Mouse (Mus musculus) small intestine, adult 2 months (tissue): Measurements from ENCODE around the gene Fndc1. TPM values are rescaled to one million over a fixed set of nuclear protein-coding genes. Genes with fewer than 3 reads are reported as not detected.

Source experiments
- H3K27ac ChIP-seq: fragments of 200-500 bp; 2 replicates; pipeline ENCODE4 v1.5.1; 2012; ENCODE audit warnings: low read depth, low read length, control low read depth, inconsistent platforms; ENCODE audit not compliant: insufficient read depth
- H3K27me3 ChIP-seq: fragments of 200-500 bp; 2 replicates; pipeline ENCODE4 v1.6.1; 2012; ENCODE audit warnings: mild to moderate bottlenecking, moderate library complexity, low read length, inconsistent platforms; ENCODE audit not compliant: control insufficient read depth, insufficient read depth
- H3K36me3 ChIP-seq: fragments of 200-500 bp; 2 replicates; pipeline ENCODE4 v1.6.1; 2012; ENCODE audit warnings: mild to moderate bottlenecking, low read length, control low read depth, inconsistent platforms; ENCODE audit not compliant: control insufficient read depth, insufficient read depth
- H3K4me1 ChIP-seq: fragments of 200-500 bp; 2 replicates; pipeline ENCODE4 v1.6.1; 2012; ENCODE audit warnings: low read length, inconsistent platforms, mixed read lengths; ENCODE audit not compliant: control insufficient read depth, insufficient read depth, insufficient read length
- H3K4me3 ChIP-seq: fragments of 200-500 bp; 2 replicates; pipeline ENCODE4 v1.5.1; 2012; ENCODE audit warnings: low read depth, mild to moderate bottlenecking, control low read depth, inconsistent platforms, low read length, moderate library complexity
- CTCF ChIP-seq: fragments of 200-500 bp; IDR thresholded peaks from 2 replicates; pipeline ENCODE4 v1.5.1; 2012; ENCODE audit warnings: low read depth, mild to moderate bottlenecking, control low read depth, inconsistent platforms, low read length, moderate library complexity, mixed read lengths; ENCODE audit not compliant: insufficient replicate concordance, insufficient read length; ENCODE audit errors: extremely low read depth
- POLR2A ChIP-seq: fragments of 200-500 bp; IDR thresholded peaks from 2 replicates; pipeline ENCODE4 v1.6.1; 2012; ENCODE audit warnings: low read depth, mild to moderate bottlenecking, control low read depth, inconsistent platforms, low read length, moderate library complexity
- WGBS: fragments of 180-500 bp; shearing (Covaris S2); methylation state at CpG from one replicate; pipeline ENCODE4 v1.1.7; 2018; 5-methylcytosine and 5-hydroxymethylcytosine counted together
- polyA plus RNA-seq: library from polyadenylated mRNA; depleted of rRNA; stranded (reverse); fragments of >200 nt; gene quantifications from 2 replicates; pipeline ENCODE4 v1.2.3, GENCODE M21; 2012

Fndc1 gene
- polyA plus RNA-seq, 1 experiment, result 4.8 TPM

- Histone ChIP-seq H3K4me1 (no peaks in the 10 kb centered on the region), H3K4me3 (no peak overlapping the region), H3K27me3 (no peaks in the 10 kb centered on the region), H3K27ac (no peak overlapping the region), H3K36me3 (no peaks in the 10 kb centered on the region)
- WGBS, result 66% methylated on average over 4 of the region's 4 CpGs
- TF ChIP-seq CTCF (no peak), POLR2A (no peak)
These were observed 77.9 kb downstream of the Fndc1 start for GRCm38 (mm10) chr17:7749051-7749815.

DNA sequence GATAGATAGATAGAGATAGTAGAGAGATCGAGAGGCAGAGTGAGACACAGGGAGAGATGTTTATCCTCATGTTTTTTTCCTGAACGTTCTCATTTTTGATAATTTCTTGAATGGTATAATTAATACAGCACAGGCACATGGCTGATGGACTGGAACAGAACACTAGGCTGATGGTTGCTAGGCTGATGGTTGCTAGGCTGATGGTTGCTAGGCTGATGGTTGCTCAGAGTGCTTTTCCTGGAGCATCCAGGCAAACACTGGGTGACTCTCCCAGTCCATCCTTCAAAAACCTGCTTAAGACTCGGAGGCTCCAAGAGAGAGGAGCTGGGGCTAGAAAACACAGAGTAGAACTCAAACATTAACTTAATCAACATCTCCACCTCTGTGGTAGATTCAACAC lies 80.3 kb downstream of the Fndc1 start:
- no peaks in the 10 kb centered on the region for H3K27me3 ChIP-seq
- WGBS, result 85% methylated on average over 3 of the region's 3 CpGs
- H3K27ac ChIP-seq, result no peak overlapping the region
- no peaks in the 10 kb centered on the region for H3K4me1 ChIP-seq
- no peaks in the 10 kb centered on the region for H3K36me3 ChIP-seq
- TF ChIP-seq CTCF (no peak), POLR2A (no peak)
- H3K4me3 ChIP-seq, result no peak overlapping the region

DNA sequence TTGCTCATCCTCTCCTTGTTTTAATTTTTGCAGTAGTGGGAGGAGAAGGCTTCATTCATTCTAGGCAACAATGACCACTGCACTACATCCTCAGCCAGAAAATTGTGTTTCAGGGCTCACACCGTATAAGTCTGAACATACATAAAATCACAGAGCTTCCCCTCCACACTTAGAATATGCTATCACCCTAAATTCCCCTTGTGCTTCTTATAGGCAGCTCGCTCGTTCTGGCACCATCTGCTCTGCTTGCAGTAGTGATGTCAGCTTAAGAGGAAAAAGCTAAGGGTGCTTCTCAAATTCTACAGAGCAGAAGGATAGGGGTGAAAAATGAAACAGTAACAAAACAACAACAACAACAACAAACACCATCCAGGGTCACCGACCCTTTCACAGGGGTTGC lies 82.1 kb downstream of the Fndc1 start:
- no peaks in the 10 kb centered on the region for H3K27me3 ChIP-seq
- no peaks in the 10 kb centered on the region for H3K36me3 ChIP-seq
- H3K4me3 ChIP-seq, result no peak overlapping the region
- 81% methylated on average over 4 of the region's 4 CpGs for WGBS
- H3K4me1 ChIP-seq, result no peaks in the 10 kb centered on the region
- no peak overlapping the region for H3K27ac ChIP-seq
- TF ChIP-seq CTCF, result no peak
- no peak for TF ChIP-seq POLR2A

DNA sequence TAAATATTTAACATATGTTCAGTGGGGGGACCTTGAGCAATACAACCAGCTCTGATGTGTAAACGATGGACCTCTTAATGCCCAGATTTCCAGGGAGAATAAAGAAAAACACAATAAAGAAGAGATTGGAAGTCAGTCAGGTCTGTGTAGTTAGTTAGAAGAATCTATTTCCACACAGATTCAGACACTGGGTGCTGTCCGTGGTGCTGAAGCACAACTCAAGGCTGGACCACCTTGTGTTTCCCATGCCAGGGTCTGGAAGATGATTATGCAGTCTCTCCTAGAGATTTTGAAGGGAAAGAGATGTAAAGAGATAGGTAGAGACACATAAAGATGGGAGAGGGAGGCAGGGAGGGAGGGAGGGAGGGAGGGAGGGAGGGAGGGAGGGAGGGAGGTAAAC lies 86.1 kb downstream of the Fndc1 start:
- no peak overlapping the region for H3K4me3 ChIP-seq
- no peaks in the 10 kb centered on the region for H3K4me1 ChIP-seq
- H3K27me3 ChIP-seq, result no peaks in the 10 kb centered on the region
- 24% methylated on average over 2 of the region's 2 CpGs for WGBS
- TF ChIP-seq CTCF (no peak), POLR2A (no peak)
- H3K36me3 ChIP-seq, result no peaks in the 10 kb centered on the region
- H3K27ac ChIP-seq, result no peak overlapping the region

DNA sequence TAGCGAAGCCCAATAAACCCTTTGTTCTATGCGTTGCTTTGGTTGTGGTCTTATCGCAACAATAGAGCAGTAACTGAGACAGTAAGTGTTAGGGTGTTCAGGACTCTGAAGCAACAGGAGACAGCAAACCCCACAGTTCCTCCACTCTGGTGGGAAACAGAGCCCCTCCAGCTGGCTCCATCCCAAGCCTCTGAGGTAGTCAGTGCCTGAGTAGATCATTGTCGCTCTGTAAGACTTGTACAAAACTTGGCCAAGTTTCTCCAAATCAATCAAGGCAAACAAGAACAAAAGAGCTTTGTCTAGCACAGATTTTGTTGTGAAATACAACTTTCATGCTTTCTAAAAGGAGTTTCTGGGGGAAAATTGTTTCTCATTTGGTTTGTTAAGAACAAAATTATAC lies 104.1 kb downstream of the Fndc1 start:
- Histone ChIP-seq H3K4me3 (no peak overlapping the region), H3K27me3 (no peaks in the 10 kb centered on the region), H3K4me1 (no peaks in the 10 kb centered on the region), H3K27ac (no peak overlapping the region), H3K36me3 (no peaks in the 10 kb centered on the region)
- TF ChIP-seq CTCF (no peak), POLR2A (no peak)
- 88% methylated on average over 4 of the region's 4 CpGs for WGBS

DNA sequence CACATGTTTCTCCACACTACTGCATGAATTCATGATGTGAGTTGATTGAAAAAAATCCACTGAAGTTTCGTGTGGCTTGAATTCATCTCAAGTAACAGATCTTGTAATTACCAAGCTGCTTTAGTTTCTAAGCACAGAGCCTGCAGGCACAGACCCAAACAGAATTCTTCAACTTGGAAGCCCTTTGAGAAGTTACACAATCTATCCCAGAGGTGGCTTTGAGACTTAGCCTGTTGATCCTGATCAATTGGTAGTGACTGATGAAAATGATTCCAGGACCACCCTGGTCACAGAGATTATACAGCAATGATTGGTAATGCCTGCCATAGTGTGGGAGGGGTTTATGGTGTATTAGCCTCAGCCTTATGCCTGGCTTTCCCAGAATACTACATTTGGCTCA lies 108.2 kb downstream of the Fndc1 start:
- H3K27ac ChIP-seq, result no peak overlapping the region
- WGBS, result 54% methylated on average over 1 of the region's 1 CpGs
- no peaks in the 10 kb centered on the region for H3K36me3 ChIP-seq
- no peak for TF ChIP-seq CTCF
- TF ChIP-seq POLR2A, result no peak
- H3K4me1 ChIP-seq, result no peaks in the 10 kb centered on the region
- H3K27me3 ChIP-seq, result no peaks in the 10 kb centered on the region
- H3K4me3 ChIP-seq, result no peak overlapping the region

DNA sequence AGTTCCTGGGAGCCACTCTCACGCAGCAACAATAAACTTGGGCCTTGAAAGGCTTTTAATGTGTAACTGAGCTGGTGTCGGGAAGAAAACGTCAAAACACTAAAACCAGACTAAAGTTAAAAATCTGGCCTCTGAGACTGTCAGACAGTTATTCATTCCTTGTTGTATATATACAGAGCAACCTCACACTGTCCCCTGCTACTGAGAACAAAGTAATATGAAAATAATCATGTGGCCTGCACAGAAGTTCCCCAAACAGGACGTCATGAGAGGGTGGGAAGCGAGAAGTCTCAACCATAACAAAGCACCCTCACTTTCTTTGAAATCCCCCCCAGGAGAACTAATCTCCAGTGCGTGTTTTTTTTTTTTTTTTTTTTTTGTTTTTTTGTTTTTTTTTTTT lies 109.2 kb downstream of the Fndc1 start:
- H3K4me1 ChIP-seq, result no peaks in the 10 kb centered on the region
- H3K27ac ChIP-seq, result no peak overlapping the region
- TF ChIP-seq POLR2A (no peak), CTCF (no peak)
- 64% methylated on average over 6 of the region's 6 CpGs for WGBS
- no peak overlapping the region for H3K4me3 ChIP-seq
- no peaks in the 10 kb centered on the region for H3K36me3 ChIP-seq
- no peaks in the 10 kb centered on the region for H3K27me3 ChIP-seq

DNA sequence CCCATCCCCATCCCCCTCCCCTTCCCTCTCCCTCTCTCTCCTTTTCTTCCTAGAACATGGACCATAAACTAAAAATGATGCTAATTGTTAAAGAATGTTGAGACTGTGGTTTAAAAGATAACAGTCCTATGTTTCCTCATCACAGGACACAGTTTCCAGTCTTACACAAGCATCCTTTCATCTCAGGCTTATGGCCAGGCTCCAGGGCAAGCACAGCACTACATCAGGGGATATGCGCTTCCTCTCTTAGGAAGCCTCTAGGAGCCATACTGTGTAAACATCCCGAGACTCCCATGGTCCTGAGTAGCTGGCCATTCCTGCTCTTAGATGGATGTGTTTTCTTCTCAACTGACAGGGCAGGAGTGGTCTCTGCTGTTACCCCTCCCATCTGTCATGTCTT lies 114.1 kb downstream of the Fndc1 start:
- TF ChIP-seq POLR2A (no peak), CTCF (no peak)
- Histone ChIP-seq H3K27ac (no peak overlapping the region), H3K27me3 (no peaks in the 10 kb centered on the region), H3K4me1 (no peaks in the 10 kb centered on the region), H3K36me3 (no peaks in the 10 kb centered on the region), H3K4me3 (no peak overlapping the region)
- 55% methylated on average over 2 of the region's 2 CpGs for WGBS
